Mouse (Mus musculus) forebrain, embryonic 12.5 days (tissue): ENCODE data around the gene Rap1gap. TPM values are rescaled to one million over a fixed set of nuclear protein-coding genes. Genes with fewer than 3 reads are reported as not detected.

Source experiments
- ATAC-seq: fragments of 200-750 bp; cut with Nextera tagmentation; 2 replicates; pipeline ENCODE4 v1.8.0; 2017; ENCODE audit warnings: moderate TSS enrichment; ENCODE audit not compliant: low FRiP score
- H3K27ac ChIP-seq: fragments of 300-500 bp; sonication (generic); 2 replicates; pipeline ENCODE4 v1.5.1; 2016; ENCODE audit warnings: mild to moderate bottlenecking
- H3K27me3 ChIP-seq: fragments of 300-500 bp; sonication (generic); 2 replicates; pipeline ENCODE4 v1.6.1; 2016; ENCODE audit warnings: mild to moderate bottlenecking
- H3K36me3 ChIP-seq: fragments of 300-500 bp; sonication (generic); replicated peaks from 2 replicates; pipeline ENCODE4 v1.6.1; 2016; ENCODE audit warnings: mild to moderate bottlenecking
- H3K4me1 ChIP-seq: fragments of 300-500 bp; sonication (generic); 2 replicates; pipeline ENCODE4 v1.6.1; 2016
- H3K4me2 ChIP-seq: fragments of 300-500 bp; sonication (generic); 2 replicates; pipeline ENCODE4 v1.6.1; 2016; ENCODE audit warnings: mild to moderate bottlenecking, moderate library complexity
- H3K4me3 ChIP-seq: fragments of 300-500 bp; sonication (generic); replicated peaks from 2 replicates; pipeline ENCODE4 v1.5.1; 2016; ENCODE audit warnings: mild to moderate bottlenecking
- H3K9ac ChIP-seq: fragments of 300-500 bp; sonication (generic); 2 replicates; pipeline ENCODE4 v1.6.1; 2016; ENCODE audit warnings: mild to moderate bottlenecking
- H3K9me3 ChIP-seq: fragments of 300-500 bp; sonication (generic); 2 replicates; pipeline ENCODE4 v1.6.1; 2016
- WGBS: fragments of 180-500 bp; shearing (Covaris S2); methylation state at CpG from one replicate; pipeline ENCODE4 v1.1.7; 2016; 5-methylcytosine and 5-hydroxymethylcytosine counted together
- polyA plus RNA-seq: library from polyadenylated mRNA; unstranded; fragments of >200 nt; fragmentation: Nextera tagmentation; extraction: Ambion mirVana; gene quantifications from 2 replicates; pipeline ENCODE4 v1.2.1, GENCODE M21; 2016

Rap1gap gene
- polyA plus RNA-seq, 1 experiment from 2014 or later: 7.3 TPM

- Histone ChIP-seq H3K4me3 (no peak overlapping the region), H3K27ac (no peak overlapping the region), H3K4me1 (peaks cover 40% of the 10 kb centered on the region), H3K9me3 (no peaks in the 10 kb centered on the region), H3K4me2 (no peak overlapping the region), H3K36me3 (no peaks in the 10 kb centered on the region), H3K27me3 (peaks cover 37% of the 10 kb centered on the region), H3K9ac (no peak overlapping the region)
- no peak for ATAC-seq
- WGBS: 93% methylated on average over 5 of the region's 5 CpGs
Measured at GRCm38 (mm10) chr4:137665791-137666190, 1.3 kb downstream of the Rap1gap start.

GRCm38 (mm10) chr4:137666283-137666957, 1.9 kb downstream of the Rap1gap start:
- no peak overlapping the region for H3K4me3 ChIP-seq
- H3K4me2 ChIP-seq: no peak overlapping the region
- peaks cover 37% of the 10 kb centered on the region for H3K27me3 ChIP-seq
- WGBS: 69% methylated on average over 5 of the region's 5 CpGs
- no peaks in the 10 kb centered on the region for H3K36me3 ChIP-seq
- H3K9ac ChIP-seq: no peak overlapping the region
- peaks cover 33% of the 10 kb centered on the region for H3K4me1 ChIP-seq
- ATAC-seq: no peak
- H3K27ac ChIP-seq: no peak overlapping the region
- no peaks in the 10 kb centered on the region for H3K9me3 ChIP-seq

GRCm38 (mm10) chr4:137666958-137667345, 2.4 kb downstream of the Rap1gap start:
- no peaks in the 10 kb centered on the region for H3K9me3 ChIP-seq
- no peak overlapping the region for H3K9ac ChIP-seq
- H3K36me3 ChIP-seq: no peaks in the 10 kb centered on the region
- WGBS: 69% methylated on average over 8 of the region's 8 CpGs
- H3K4me2 ChIP-seq: no peak overlapping the region
- no peak overlapping the region for H3K27ac ChIP-seq
- H3K27me3 ChIP-seq: peaks cover 40% of the 10 kb centered on the region
- no peak for ATAC-seq
- H3K4me1 ChIP-seq: peaks cover 28% of the 10 kb centered on the region
- no peak overlapping the region for H3K4me3 ChIP-seq

- H3K4me3 ChIP-seq: no peak overlapping the region
- H3K27me3 ChIP-seq: peaks cover 43% of the 10 kb centered on the region
- no peaks in the 10 kb centered on the region for H3K36me3 ChIP-seq
- no peaks in the 10 kb centered on the region for H3K9me3 ChIP-seq
- H3K27ac ChIP-seq: no peak overlapping the region
- no peak overlapping the region for H3K9ac ChIP-seq
- 67% methylated on average over 5 of the region's 5 CpGs for WGBS
- H3K4me1 ChIP-seq: peaks cover 28% of the 10 kb centered on the region
- H3K4me2 ChIP-seq: no peak overlapping the region
- ATAC-seq: no peak
Measured at GRCm38 (mm10) chr4:137667747-137668146, 3.2 kb downstream of the Rap1gap start.

- H3K4me1 ChIP-seq: peaks cover 15% of the 10 kb centered on the region
- whole genome bisulfite sequencing: 87% methylated on average over 13 of the region's 13 CpGs
- H3K4me2 ChIP-seq: no peak overlapping the region
- H3K27ac ChIP-seq: no peak overlapping the region
- no peaks in the 10 kb centered on the region for H3K9me3 ChIP-seq
- peaks cover 13% of the 10 kb centered on the region; the same call in 1 of the 2 replicates for H3K27me3 ChIP-seq
- no peaks in the 10 kb centered on the region for H3K36me3 ChIP-seq
- H3K4me3 ChIP-seq: no peak overlapping the region
- ATAC-seq: no peak
- no peak overlapping the region for H3K9ac ChIP-seq
Measured at GRCm38 (mm10) chr4:137671711-137672500, 7.4 kb downstream of the Rap1gap start.

- H3K4me2 ChIP-seq: no peak overlapping the region
- H3K4me3 ChIP-seq: no peak overlapping the region
- no peaks in the 10 kb centered on the region for H3K9me3 ChIP-seq
- no peak for ATAC-seq
- H3K27ac ChIP-seq: no peak overlapping the region
- peaks cover 9% of the 10 kb centered on the region for H3K4me1 ChIP-seq
- peaks cover 39% of the 10 kb centered on the region for H3K27me3 ChIP-seq
- 67% methylated on average over 7 of the region's 7 CpGs for WGBS
- no peak overlapping the region for H3K9ac ChIP-seq
- H3K36me3 ChIP-seq: no peaks in the 10 kb centered on the region
Measured at GRCm38 (mm10) chr4:137675566-137675965, 11.0 kb downstream of the Rap1gap start.

GRCm38 (mm10) chr4:137676057-137676456, 11.5 kb downstream of the Rap1gap start:
- Histone ChIP-seq H3K9ac (no peak overlapping the region), H3K36me3 (no peaks in the 10 kb centered on the region), H3K9me3 (no peaks in the 10 kb centered on the region), H3K27me3 (peaks cover 44% of the 10 kb centered on the region), H3K27ac (no peak overlapping the region), H3K4me1 (peaks cover 14% of the 10 kb centered on the region), H3K4me2 (no peak overlapping the region), H3K4me3 (no peak overlapping the region)
- 0 out of 2 replicates have a peak, but pooled peaks have one; percentile 27 for ATAC-seq
- 8% methylated on average over 11 of the region's 11 CpGs for WGBS

- Histone ChIP-seq H3K4me2 (no peak overlapping the region), H3K27me3 (peaks cover 50% of the 10 kb centered on the region), H3K27ac (no peak overlapping the region), H3K9me3 (no peaks in the 10 kb centered on the region), H3K4me1 (peaks cover 23% of the 10 kb centered on the region), H3K9ac (no peak overlapping the region), H3K4me3 (no peak overlapping the region), H3K36me3 (no peaks in the 10 kb centered on the region)
- WGBS: 57% methylated on average over 13 of the region's 13 CpGs
- ATAC-seq: no peak
Measured at GRCm38 (mm10) chr4:137676700-137677484, 12.4 kb downstream of the Rap1gap start.

- Histone ChIP-seq H3K4me2 (no peak overlapping the region), H3K27me3 (peaks cover 57% of the 10 kb centered on the region), H3K4me1 (peaks cover 27% of the 10 kb centered on the region), H3K36me3 (no peaks in the 10 kb centered on the region), H3K4me3 (no peak overlapping the region), H3K9ac (no peak overlapping the region), H3K9me3 (no peaks in the 10 kb centered on the region), H3K27ac (no peak overlapping the region)
- 83% methylated on average over 5 of the region's 5 CpGs for WGBS
- no peak for ATAC-seq
Measured at GRCm38 (mm10) chr4:137677906-137678305, 13.4 kb downstream of the Rap1gap start.

GRCm38 (mm10) chr4:137678568-137678967, 14.0 kb downstream of the Rap1gap start:
- Histone ChIP-seq H3K27me3 (peaks cover 57% of the 10 kb centered on the region), H3K9ac (no peak overlapping the region), H3K9me3 (no peaks in the 10 kb centered on the region), H3K36me3 (no peaks in the 10 kb centered on the region), H3K4me2 (no peak overlapping the region), H3K4me3 (no peak overlapping the region), H3K27ac (no peak overlapping the region), H3K4me1 (peaks cover 27% of the 10 kb centered on the region)
- 79% methylated on average over 9 of the region's 9 CpGs for WGBS
- no peak for ATAC-seq

- Histone ChIP-seq H3K9me3 (no peaks in the 10 kb centered on the region), H3K4me2 (no peak overlapping the region), H3K4me1 (peaks cover 27% of the 10 kb centered on the region), H3K27me3 (peaks cover 68% of the 10 kb centered on the region), H3K27ac (no peak overlapping the region), H3K4me3 (no peak overlapping the region), H3K36me3 (no peaks in the 10 kb centered on the region), H3K9ac (no peak overlapping the region)
- no peak for ATAC-seq
- WGBS: 86% methylated on average over 2 of the region's 2 CpGs
Measured at GRCm38 (mm10) chr4:137679979-137680550, 15.5 kb downstream of the Rap1gap start.

GRCm38 (mm10) chr4:137680721-137681120, 16.2 kb downstream of the Rap1gap start:
- H3K27ac ChIP-seq: no peak overlapping the region
- 21% methylated on average over 7 of the region's 7 CpGs for WGBS
- H3K27me3 ChIP-seq: peaks cover 68% of the 10 kb centered on the region

More at GRCm38 (mm10) chr4:137680721-137681120, 16.2 kb downstream of the Rap1gap start:
- Histone ChIP-seq H3K4me3 (no peak overlapping the region), H3K4me1 (peaks cover 27% of the 10 kb centered on the region), H3K36me3 (no peaks in the 10 kb centered on the region), H3K4me2 (peak overlapping the region; percentile 72), H3K9me3 (no peaks in the 10 kb centered on the region), H3K9ac (no peak overlapping the region)
- no peak for ATAC-seq
